Mouse (Mus musculus) hindbrain, embryonic 12.5 days (tissue): ENCODE measurements at regions not wholly inside any gene's neighbourhood (a gene's known extent, or its start where the extent isn't known, plus 50 kb on each side); places are given as distances from the start of the nearest gene placed in this dataset.

Source experiments
- ATAC-seq: fragments of 200-750 bp; cut with Nextera tagmentation; 2 replicates; pipeline ENCODE4 v1.8.0; 2017; ENCODE audit warnings: moderate TSS enrichment; ENCODE audit not compliant: low FRiP score
- H3K27ac ChIP-seq: fragments of 300-500 bp; sonication (generic); 2 replicates; pipeline ENCODE4 v1.5.1; 2016; ENCODE audit warnings: mild to moderate bottlenecking
- H3K27me3 ChIP-seq: fragments of 300-500 bp; sonication (generic); 2 replicates; pipeline ENCODE4 v1.6.1; 2016; ENCODE audit warnings: mild to moderate bottlenecking
- H3K36me3 ChIP-seq: fragments of 300-500 bp; sonication (generic); 2 replicates; pipeline ENCODE4 v1.6.1; 2016; ENCODE audit warnings: mild to moderate bottlenecking
- H3K4me1 ChIP-seq: fragments of 300-500 bp; sonication (generic); 2 replicates; pipeline ENCODE4 v1.6.1; 2016
- H3K4me2 ChIP-seq: fragments of 300-500 bp; sonication (generic); replicated peaks from 2 replicates; pipeline ENCODE4 v1.6.1; 2016; ENCODE audit warnings: mild to moderate bottlenecking
- H3K4me3 ChIP-seq: fragments of 300-500 bp; sonication (generic); 2 replicates; pipeline ENCODE4 v1.5.1; 2016; ENCODE audit warnings: mild to moderate bottlenecking
- H3K9ac ChIP-seq: fragments of 300-500 bp; sonication (generic); 2 replicates; pipeline ENCODE4 v1.6.1; 2016; ENCODE audit warnings: mild to moderate bottlenecking, moderate library complexity
- H3K9me3 ChIP-seq: fragments of 300-500 bp; sonication (generic); replicated peaks from 2 replicates; pipeline ENCODE4 v1.6.1; 2016; ENCODE audit warnings: mild to moderate bottlenecking
- WGBS: fragments of 180-500 bp; shearing (Covaris S2); methylation state at CpG from one replicate; pipeline ENCODE4 v1.1.7; 2016; 5-methylcytosine and 5-hydroxymethylcytosine counted together

GRCm38 (mm10) chr2:21956112-21956963, 271.0 kb upstream of the Myo3a start:
- no peaks in the 10 kb centered on the region for H3K9me3 ChIP-seq
- no peak overlapping the region for H3K9ac ChIP-seq
- H3K27ac ChIP-seq, result peak overlapping the region; percentile 44
- no peaks in the 10 kb centered on the region for H3K36me3 ChIP-seq
- H3K27me3 ChIP-seq, result no peaks in the 10 kb centered on the region
- 0 out of 2 replicates have a peak, but pooled peaks cover 9% of the 10 kb centered on the region for H3K4me1 ChIP-seq
- H3K4me2 ChIP-seq, result no peak overlapping the region
- 65% methylated on average over 3 of the region's 3 CpGs for WGBS
- H3K4me3 ChIP-seq, result no peak overlapping the region
- ATAC-seq, result no peak

GRCm38 (mm10) chr2:21958365-21958764, 268.9 kb upstream of the Myo3a start:
- H3K4me2 ChIP-seq, result peak overlapping the region; percentile 35
- H3K27me3 ChIP-seq, result no peaks in the 10 kb centered on the region
- 0% methylated on average over 3 of the region's 3 CpGs for WGBS
- peak overlapping the region; percentile 64; the same call in 1 of the 2 replicates for H3K27ac ChIP-seq
- peaks cover 11% of the 10 kb centered on the region for H3K4me1 ChIP-seq
- H3K9me3 ChIP-seq, result no peaks in the 10 kb centered on the region
- H3K36me3 ChIP-seq, result no peaks in the 10 kb centered on the region
- peak; percentile 76 for ATAC-seq
- no peak overlapping the region for H3K4me3 ChIP-seq
- H3K9ac ChIP-seq, result no peak overlapping the region

GRCm38 (mm10) chr2:21958802-21959201, 268.5 kb upstream of the Myo3a start:
- H3K9me3 ChIP-seq, result no peaks in the 10 kb centered on the region
- H3K27ac ChIP-seq, result peak overlapping the region; percentile 64; the same call in 1 of the 2 replicates
- ATAC-seq, result 0 out of 2 replicates have a peak, but pooled peaks have one; percentile 7
- no peak overlapping the region for H3K4me3 ChIP-seq
- no peaks in the 10 kb centered on the region for H3K36me3 ChIP-seq
- no peaks in the 10 kb centered on the region for H3K27me3 ChIP-seq
- H3K4me1 ChIP-seq, result peaks cover 15% of the 10 kb centered on the region
- H3K9ac ChIP-seq, result no peak overlapping the region
- H3K4me2 ChIP-seq, result peak overlapping the region; percentile 35
- 42% methylated on average over 3 of the region's 3 CpGs for WGBS

GRCm38 (mm10) chr2:21963343-21964026, 263.8 kb upstream of the Myo3a start:
- 11% methylated on average over 7 of the region's 7 CpGs for WGBS

GRCm38 (mm10) chr2:21964027-21964605, 263.2 kb upstream of the Myo3a start:
- Histone ChIP-seq H3K4me2 (peak overlapping the region; percentile 46), H3K9ac (peak overlapping the region; percentile 35; the same call in 1 of the 2 replicates), H3K4me3 (0 out of 2 replicates have a peak overlapping the region, but pooled peaks have one; percentile 6), H3K9me3 (no peaks in the 10 kb centered on the region), H3K27me3 (no peaks in the 10 kb centered on the region), H3K36me3 (no peaks in the 10 kb centered on the region), H3K4me1 (peaks cover 11% of the 10 kb centered on the region), H3K27ac (peak overlapping the region; percentile 86)
- WGBS, result 3% methylated on average over 10 of the region's 10 CpGs
- ATAC-seq, result peak; percentile 93

More at GRCm38 (mm10) chr2:21963343-21964026, 263.8 kb upstream of the Myo3a start:
- peak overlapping the region; percentile 86 for H3K27ac ChIP-seq
- peaks cover 17% of the 10 kb centered on the region for H3K4me1 ChIP-seq
- H3K9me3 ChIP-seq, result no peaks in the 10 kb centered on the region
- no peaks in the 10 kb centered on the region for H3K27me3 ChIP-seq
- 0 out of 2 replicates have a peak overlapping the region, but pooled peaks have one; percentile 6 for H3K4me3 ChIP-seq
- H3K9ac ChIP-seq, result peak overlapping the region; percentile 35; the same call in 1 of the 2 replicates
- H3K36me3 ChIP-seq, result no peaks in the 10 kb centered on the region
- ATAC-seq, result peak; percentile 62
- H3K4me2 ChIP-seq, result peak overlapping the region; percentile 46

GRCm38 (mm10) chr2:21970774-21971406, 256.4 kb upstream of the Myo3a start:
- whole genome bisulfite sequencing, result 86% methylated on average over 1 of the region's 1 CpGs
- no peaks in the 10 kb centered on the region for H3K9me3 ChIP-seq
- H3K27me3 ChIP-seq, result no peaks in the 10 kb centered on the region
- no peaks in the 10 kb centered on the region for H3K36me3 ChIP-seq
- H3K27ac ChIP-seq, result no peak overlapping the region
- H3K9ac ChIP-seq, result no peak overlapping the region
- H3K4me1 ChIP-seq, result no peaks in the 10 kb centered on the region
- H3K4me2 ChIP-seq, result no peak overlapping the region
- H3K4me3 ChIP-seq, result no peak overlapping the region
- no peak for ATAC-seq

GRCm38 (mm10) chr2:21974599-21974998, 252.7 kb upstream of the Myo3a start:
- H3K4me2 ChIP-seq, result no peak overlapping the region
- ATAC-seq, result no peak
- H3K9me3 ChIP-seq, result no peaks in the 10 kb centered on the region
- H3K4me3 ChIP-seq, result no peak overlapping the region
- no peaks in the 10 kb centered on the region for H3K4me1 ChIP-seq
- H3K9ac ChIP-seq, result no peak overlapping the region
- no peak overlapping the region for H3K27ac ChIP-seq
- no peaks in the 10 kb centered on the region for H3K36me3 ChIP-seq
- 88% methylated on average over 3 of the region's 3 CpGs for WGBS
- H3K27me3 ChIP-seq, result no peaks in the 10 kb centered on the region

- ATAC-seq, result no peak
- H3K9ac ChIP-seq, result no peak overlapping the region
- no peak overlapping the region for H3K4me2 ChIP-seq
- WGBS, result 44% methylated on average over 1 of the region's 1 CpGs
- H3K9me3 ChIP-seq, result no peaks in the 10 kb centered on the region
- H3K4me1 ChIP-seq, result no peaks in the 10 kb centered on the region
- H3K27ac ChIP-seq, result no peak overlapping the region
- no peaks in the 10 kb centered on the region for H3K27me3 ChIP-seq
- H3K4me3 ChIP-seq, result no peak overlapping the region
- no peaks in the 10 kb centered on the region for H3K36me3 ChIP-seq
Observed at GRCm38 (mm10) chr2:21975547-21975946, 251.8 kb upstream of the Myo3a start.

- ATAC-seq, result no peak
- Histone ChIP-seq H3K4me1 (no peaks in the 10 kb centered on the region), H3K36me3 (no peaks in the 10 kb centered on the region), H3K27me3 (no peaks in the 10 kb centered on the region), H3K9ac (no peak overlapping the region), H3K9me3 (no peaks in the 10 kb centered on the region), H3K27ac (no peak overlapping the region), H3K4me2 (no peak overlapping the region), H3K4me3 (no peak overlapping the region)
Observed at GRCm38 (mm10) chr2:21976337-21976736, 251.0 kb upstream of the Myo3a start.

- Histone ChIP-seq H3K27ac (no peak overlapping the region), H3K9me3 (no peaks in the 10 kb centered on the region), H3K4me1 (no peaks in the 10 kb centered on the region), H3K4me2 (no peak overlapping the region), H3K9ac (no peak overlapping the region), H3K4me3 (no peak overlapping the region), H3K27me3 (no peaks in the 10 kb centered on the region), H3K36me3 (no peaks in the 10 kb centered on the region)
- no peak for ATAC-seq
- WGBS, result 73% methylated on average over 2 of the region's 2 CpGs
Observed at GRCm38 (mm10) chr2:21976831-21977230, 250.5 kb upstream of the Myo3a start.

- no peaks in the 10 kb centered on the region for H3K27me3 ChIP-seq
- H3K4me1 ChIP-seq, result no peaks in the 10 kb centered on the region
- no peaks in the 10 kb centered on the region for H3K9me3 ChIP-seq
- no peak overlapping the region for H3K4me2 ChIP-seq
- no peak overlapping the region for H3K9ac ChIP-seq
- no peak overlapping the region for H3K4me3 ChIP-seq
- 89% methylated on average over 9 of the region's 9 CpGs for WGBS
- no peak for ATAC-seq
- H3K27ac ChIP-seq, result no peak overlapping the region
- H3K36me3 ChIP-seq, result no peaks in the 10 kb centered on the region
Observed at GRCm38 (mm10) chr2:21980177-21980576, 247.1 kb upstream of the Myo3a start.

- Histone ChIP-seq H3K27ac (no peak overlapping the region), H3K4me2 (no peak overlapping the region), H3K4me3 (no peak overlapping the region), H3K27me3 (no peaks in the 10 kb centered on the region), H3K4me1 (peaks cover under 1% of the 10 kb centered on the region; the same call in 1 of the 2 replicates), H3K9me3 (no peaks in the 10 kb centered on the region), H3K36me3 (no peaks in the 10 kb centered on the region), H3K9ac (no peak overlapping the region)
- no peak for ATAC-seq
- WGBS, result 89% methylated on average over 2 of the region's 2 CpGs
Observed at GRCm38 (mm10) chr2:22024438-22024837, 202.9 kb upstream of the Myo3a start.
